27 mouse cellular contexts compared by ENCODE assay signal in genomic region chr2:158367654-158368053, GRCm38 (mm10). TPM values are rescaled to one million over a fixed set of nuclear protein-coding genes. Genes with fewer than 3 reads are reported as not detected.
"Had no signal": no experiment of that assay in that cellular context is flagged by ENCODE, and none has a peak within 500 bp of the region (broad histone marks: within the 10 kb centered on the region; RNA-seq: fewer than 3 reads in every experiment).

No protein-coding gene starts in this region.

- H3K4me2 ChIP-seq: heart, embryonic 11.5 days; heart, embryonic 13.5 days; heart, embryonic 15.5 days; hindbrain, embryonic 13.5 days; hindbrain, embryonic 15.5 days; kidney, embryonic 15.5 days; limb, embryonic 13.5 days; limb, embryonic 15.5 days had no signal

- H3K9ac ChIP-seq: heart, embryonic 13.5 days; heart, embryonic 15.5 days; hindbrain, embryonic 13.5 days; hindbrain, embryonic 15.5 days; kidney, embryonic 15.5 days; limb, embryonic 13.5 days; limb, embryonic 15.5 days had no signal

- ATAC-seq: hindbrain, postnatal 0 days; intestine, embryonic 16.5 days had no signal

- H3K27me3 ChIP-seq: heart, embryonic 15.5 days; hindbrain, embryonic 13.5 days; hindbrain, embryonic 15.5 days; kidney, embryonic 15.5 days; limb, embryonic 13.5 days; limb, embryonic 15.5 days had no signal

- H3K4me1 ChIP-seq: heart, embryonic 13.5 days; heart, embryonic 15.5 days; hindbrain, embryonic 13.5 days; hindbrain, embryonic 15.5 days; kidney, embryonic 15.5 days; limb, embryonic 13.5 days; limb, embryonic 15.5 days had no signal

- H3K9me3 ChIP-seq: heart, embryonic 13.5 days; heart, embryonic 15.5 days; hindbrain, embryonic 13.5 days; hindbrain, embryonic 15.5 days; kidney, embryonic 15.5 days; limb, embryonic 13.5 days; limb, embryonic 15.5 days had no signal

- H3K4me3 ChIP-seq: gastrocnemius, adult 2 months; heart, adult 2 months; heart, embryonic 13.5 days; heart, embryonic 15.5 days; hindbrain, embryonic 13.5 days; hindbrain, embryonic 15.5 days; kidney, embryonic 15.5 days; limb, embryonic 13.5 days; limb, embryonic 15.5 days had no signal

- H3K36me3 ChIP-seq: heart, embryonic 13.5 days; heart, embryonic 15.5 days; hindbrain, embryonic 13.5 days; hindbrain, embryonic 15.5 days; kidney, embryonic 15.5 days; limb, embryonic 13.5 days; limb, embryonic 15.5 days had no signal

- DNase-seq: gastrocnemius, adult 2 months; gastrocnemius, postnatal 10 days; gastrocnemius, postnatal 25 days; heart, adult 11 months; heart, adult 2 months; heart, postnatal 14 days; heart, postnatal 36 days; kidney, adult 11 months; kidney, adult 2 months; kidney, adult 9 months; kidney, postnatal 14 days; kidney, postnatal 36 days; layer of hippocampus, adult 9-11 months; layer of hippocampus, postnatal 36 days; left cerebral cortex, postnatal 4 days had no signal

- H3K27ac ChIP-seq: gastrocnemius, adult 2 months; heart, adult 2 months; heart, embryonic 13.5 days; heart, embryonic 15.5 days; hindbrain, embryonic 13.5 days; hindbrain, embryonic 15.5 days; hindbrain, postnatal 0 days; kidney, embryonic 15.5 days; kidney, postnatal 0 days; limb, embryonic 13.5 days; limb, embryonic 15.5 days had no signal

RNA-seq across cellular contexts. Expression of gene Snhg11, which starts 7.8 kb away (rescaled TPM):
- total RNA-seq: heart, postnatal 36 days; hematopoietic stem cell, adult 5-6 weeks had no signal
